Mouse (Mus musculus) MEL (cell line): Measurements from ENCODE around the gene Klf13.

Experiments used
- CTCF ChIP-seq, 3 experiments: IDR thresholded peaks in 2 of 3; conservative IDR thresholded peaks in 1 of 3; 2 replicates each; pipeline ENCODE4 v1.5.1; 2011 to 2012; ENCODE audit warnings: low read length in 3 of 3, low read depth in 2 of 3, mild to moderate bottlenecking in 2 of 3, improper control_type of control experiment in 1 of 3, inconsistent platforms in 1 of 3, mixed read lengths in 1 of 3, moderate library complexity in 1 of 3; ENCODE audit not compliant: control insufficient read depth in 1 of 3, insufficient read depth in 1 of 3, poor library complexity in 1 of 3, severe bottlenecking in 1 of 3
- ETS1 ChIP-seq: IDR thresholded peaks from 2 replicates; pipeline ENCODE4 v1.6.1; 2012; ENCODE audit warnings: low read depth, mild to moderate bottlenecking, inconsistent platforms, low read length, improper control_type of control experiment, moderate library complexity

- TF ChIP-seq CTCF (IDR thresholded peaks at IDR 0.05 in 2 of 3, conservative IDR thresholded peaks at IDR 0.05 in 1 of 3; ENCODE audit: control insufficient read depth in 1 of 3, insufficient read depth in 1 of 3, low read depth in 2 of 3, low read length in 3 of 3, poor library complexity in 1 of 3, severe bottlenecking in 1 of 3), result peak in 1 of 3 experiments; percentile 9; a peak in 1 of 6 replicates
- no peak for TF ChIP-seq ETS1
Observed at GRCm38 (mm10) chr7:63977631-63978030, 38.9 kb upstream of the Klf13 start.
